Mouse (Mus musculus): ENCODE results near the gene Psmd1.

GRCm38 (mm10) chr1:86105054-86105453, 40.9 kb downstream of the Psmd1 start:
- TF ChIP-seq CTCF (conservative IDR thresholded peaks at IDR 0.05; ENCODE audit: insufficient read depth, insufficient read length, low read depth, low read length) (no peak), POLR2A (IDR thresholded peaks at IDR 0.05; ENCODE audit: low read depth, low read length) (no peak)
